Comparison of ENCODE assay signal across 8 mouse cellular contexts in the genomic region with DNA sequence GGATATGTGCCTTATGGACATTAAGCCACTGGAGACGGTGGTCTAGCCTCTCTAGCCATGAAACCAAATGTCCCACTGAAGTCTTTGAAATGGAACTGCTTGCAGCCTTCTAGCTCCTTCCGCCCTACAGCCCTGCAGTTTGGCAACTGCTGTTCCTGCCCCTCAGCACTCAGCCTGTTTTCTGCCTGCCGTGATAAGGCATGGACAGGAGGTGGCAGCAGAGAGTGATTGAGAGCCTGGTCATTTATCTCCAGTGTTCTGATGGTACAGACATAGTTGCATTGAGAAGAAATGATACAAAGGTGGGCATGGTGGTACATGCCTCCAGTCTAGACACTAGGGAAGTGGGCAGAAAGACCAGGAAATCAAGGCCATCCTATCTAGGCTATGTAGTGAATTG. TPM values are rescaled to one million over a fixed set of nuclear protein-coding genes. Genes with fewer than 3 reads are reported as not detected.
A peak's percentile ranks its signal among the peaks of the same experiment; 100 is the strongest.
DNase-seq lines count a peak whose midpoint lies in the region; ATAC-seq lines count a peak whose summit lies in the region.

No protein-coding gene starts in this region.

- peak; percentile 83 for DNase-seq in CD4-positive, CD25-positive, alpha-beta regulatory T cell, adult 2 months (ENCODE audit: low read depth, low spot score)
- DNase-seq in cerebellum, postnatal 36 days, result peak; percentile 75 to 82
- DNase-seq in gastrocnemius, postnatal 10 days, result peak; percentile 65
- peak; percentile 66 for DNase-seq in kidney, postnatal 14 days
- DNase-seq in lung, adult 18-20 months, result peak; percentile 66 to 74
- DNase-seq in ovary, postnatal 14 days (ENCODE audit: low spot score), result peak; percentile 72
- DNase-seq in thymus, postnatal 10 days (ENCODE audit: low spot score in 2 of 2), result peak; percentile 23 to 64

- peak; percentile 75 for ATAC-seq in activated CD4-positive, CD25-positive, alpha-beta regulatory T cell, adult 4 months

RNA-seq across cellular contexts. Expression of gene Tm9sf4, which starts 13.4 kb away (rescaled TPM):
- 10 to 100 TPM; 24.1 to 41.4 TPM for polyA plus RNA-seq in activated CD4-positive, CD25-positive, alpha-beta regulatory T cell, adult 4 months (2017; shearing (Covaris generic))
- 10 to 100 TPM; 49.4 to 67.7 TPM for total RNA-seq in gastrocnemius, postnatal 10 days (2021)

RNA-seq across cellular contexts. Expression of gene Hck, which starts 39.4 kb away (rescaled TPM):
- under 1 TPM in 1 of 2 experiments, not detected in 1; 0.97 TPM for polyA plus RNA-seq in activated CD4-positive, CD25-positive, alpha-beta regulatory T cell, adult 4 months (2017; shearing (Covaris generic))
- total RNA-seq in gastrocnemius, postnatal 10 days (2021), result 1 to 10 TPM in 1 of 2 experiments, under 1 TPM in 1; 0.85 to 2.3 TPM

Comparison
In these comparisons a context has a peak if more than half of its experiments do, and no peak if none do; other contexts are left out.
1. Peak in every context shown above with its lines: DNase-seq and ATAC-seq.